Mouse (Mus musculus): ENCODE measurements at regions not wholly inside any gene's neighbourhood (a gene's known extent, or its start where the extent isn't known, plus 50 kb on each side); places are given as distances from the start of the nearest gene placed in this dataset.

DNA sequence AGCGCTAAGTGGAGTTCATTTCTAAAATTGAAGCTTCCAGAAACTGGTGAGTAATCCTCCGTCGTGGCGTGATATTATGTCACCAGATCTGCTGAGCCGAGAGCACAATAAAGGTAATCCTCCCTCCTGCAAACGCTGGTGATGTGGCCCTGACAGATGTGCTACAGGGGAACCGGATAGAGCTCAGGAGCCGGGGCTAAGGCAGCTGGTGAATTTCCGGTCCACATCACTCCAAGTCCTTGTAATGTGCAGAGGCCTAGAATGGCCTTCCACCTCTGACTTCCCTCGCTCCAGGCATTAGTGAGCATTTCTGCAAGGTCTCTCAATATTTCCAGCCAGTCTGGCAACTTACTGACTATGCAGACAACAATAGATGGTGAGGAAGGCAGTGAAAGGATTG lies 439.7 kb upstream of the Atp11b start:
- TF ChIP-seq POLR2A (IDR thresholded peaks at IDR 0.05; ENCODE audit: low read depth, low read length): no peak
- TF ChIP-seq CTCF (IDR thresholded peaks at IDR 0.05; ENCODE audit: extremely low read depth, insufficient read depth, insufficient read length, insufficient replicate concordance): no peak

Data from spleen, adult 2 months (tissue).